Mouse (Mus musculus) myocyte (in vitro differentiated cells): ENCODE data around the gene Eno2. TPM values are rescaled to one million over a fixed set of nuclear protein-coding genes. Genes with fewer than 3 reads are reported as not detected.

Source experiments
- H3K27me3 ChIP-seq: one replicate; pipeline ENCODE4 v1.6.1; 2011; ENCODE audit not compliant: control insufficient read depth, insufficient read depth, insufficient read length
- H3K36me3 ChIP-seq: one replicate; pipeline ENCODE4 v1.6.1; 2011; ENCODE audit not compliant: control insufficient read depth, insufficient read depth
- H3K4me2 ChIP-seq: one replicate; pipeline ENCODE4 v1.6.1; 2011; ENCODE audit warnings: low read depth, control low read depth
- H3K4me3 ChIP-seq: one replicate; pipeline ENCODE4 v1.5.1; 2011; ENCODE audit warnings: mild to moderate bottlenecking, control low read depth, moderate library complexity
- H3K79me2 ChIP-seq: one replicate; pipeline ENCODE4 v1.6.1; 2011; ENCODE audit not compliant: control insufficient read depth, insufficient read depth
- H3ac ChIP-seq: one replicate; pipeline ENCODE4 v1.6.1; 2011; ENCODE audit not compliant: control insufficient read depth, insufficient read length
- CEBPB ChIP-seq: IDR thresholded peaks from 2 replicates; pipeline ENCODE4 v1.6.1; 2011; ENCODE audit warnings: mild to moderate bottlenecking, moderate library complexity; ENCODE audit not compliant: poor library complexity, insufficient read depth, severe bottlenecking
- E2F4 ChIP-seq: IDR thresholded peaks from one replicate; pipeline ENCODE4 v1.6.1; 2011; ENCODE audit warnings: mild to moderate bottlenecking, control low read depth, moderate library complexity; ENCODE audit not compliant: insufficient read depth
- MAX ChIP-seq: IDR thresholded peaks from one replicate; pipeline ENCODE4 v1.6.1; 2011; ENCODE audit warnings: low read depth, mild to moderate bottlenecking, control low read depth
- MYOD1 ChIP-seq, 3 experiments: IDR thresholded peaks; one replicate each; pipeline ENCODE4 v1.6.1; 2011; ENCODE audit warnings: control low read depth in 2 of 3, low read depth in 2 of 3, mild to moderate bottlenecking in 2 of 3, moderate library complexity in 1 of 3; ENCODE audit not compliant: insufficient read length in 2 of 3, control insufficient read depth in 1 of 3
- MYOG ChIP-seq, 3 experiments: IDR thresholded peaks; one replicate each; pipeline ENCODE4 v1.6.1; 2011; ENCODE audit warnings: control low read depth in 2 of 3, low read depth in 2 of 3, mild to moderate bottlenecking in 2 of 3; ENCODE audit not compliant: insufficient read length in 2 of 3, control insufficient read depth in 1 of 3, insufficient read depth in 1 of 3
- POLR2A ChIP-seq: IDR thresholded peaks from one replicate; pipeline ENCODE4 v1.6.1; 2011; ENCODE audit warnings: low read depth, mild to moderate bottlenecking, control low read depth, moderate library complexity; ENCODE audit not compliant: insufficient read length
- POLR2AphosphoS2 ChIP-seq: IDR thresholded peaks from one replicate; pipeline ENCODE4 v1.6.1; 2011; ENCODE audit warnings: low read depth, control low read depth; ENCODE audit not compliant: insufficient read length
- REST ChIP-seq: IDR thresholded peaks from one replicate; pipeline ENCODE4 v1.6.1; 2011; ENCODE audit warnings: mild to moderate bottlenecking, control low read depth, moderate library complexity; ENCODE audit not compliant: insufficient read depth, insufficient read length
- SRF ChIP-seq: IDR thresholded peaks from one replicate; pipeline ENCODE4 v1.6.1; 2011; ENCODE audit warnings: low read depth; ENCODE audit not compliant: control insufficient read depth, insufficient read length
- TCF12 ChIP-seq: IDR thresholded peaks from one replicate; pipeline ENCODE4 v1.6.1; 2011; ENCODE audit warnings: mild to moderate bottlenecking, control low read depth; ENCODE audit not compliant: poor library complexity, insufficient read depth, severe bottlenecking
- TCF3 ChIP-seq: IDR thresholded peaks from one replicate; pipeline ENCODE4 v1.6.1; 2011; ENCODE audit warnings: low read depth, control low read depth; ENCODE audit not compliant: insufficient read length
- USF1 ChIP-seq: IDR thresholded peaks from one replicate; pipeline ENCODE4 v1.6.1; 2011; ENCODE audit warnings: low read depth, mild to moderate bottlenecking, control low read depth, moderate library complexity
- polyA plus RNA-seq: library from polyadenylated mRNA; unstranded; fragments of >200 nt; fragmentation: generic; extraction: Trizol; gene quantifications from one replicate; pipeline ENCODE4 v1.2.1, GENCODE M21; 2012; ENCODE audit warnings: missing spikeins

Gene Eno2
- polyA plus RNA-seq, 1 experiment = 19.5 TPM

DNA sequence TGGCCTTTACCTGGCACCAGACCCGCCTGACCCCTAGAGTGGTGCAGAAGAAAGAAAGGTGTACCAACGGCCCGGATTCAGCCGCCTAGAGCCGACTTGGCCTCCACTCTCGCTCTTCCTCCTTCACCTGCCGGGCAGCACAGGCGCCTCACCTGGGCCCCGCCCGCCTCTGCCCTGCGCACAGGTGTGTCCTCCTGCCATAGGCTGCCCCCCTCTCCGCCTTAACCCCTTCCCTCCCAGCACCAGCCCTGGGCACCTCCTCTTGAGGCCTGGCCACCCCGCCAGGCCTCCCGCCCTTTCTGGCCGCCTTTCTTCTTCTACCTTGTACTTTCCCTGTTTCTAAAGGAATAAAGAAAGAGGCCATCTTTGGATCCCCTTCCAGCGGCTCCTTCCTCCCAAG is 50.8 kb downstream of the Eno2 start:
- no peak for TF ChIP-seq MYOG (IDR thresholded peaks at IDR 0.05; ENCODE audit: control insufficient read depth in 1 of 3, insufficient read depth in 1 of 3, insufficient read length in 2 of 3, low read depth in 2 of 3)
- TF ChIP-seq E2F4 = no peak
- TF ChIP-seq MAX = no peak
- no peak for TF ChIP-seq TCF12
- TF ChIP-seq SRF = no peak
- TF ChIP-seq TCF3 = no peak
- no peak for TF ChIP-seq CEBPB
- TF ChIP-seq POLR2AphosphoS2 = no peak
- TF ChIP-seq POLR2A = no peak
- peaks cover 22% of the 10 kb centered on the region for H3K36me3 ChIP-seq
- H3K27me3 ChIP-seq = no peaks in the 10 kb centered on the region
- peaks cover 9% of the 10 kb centered on the region for H3K79me2 ChIP-seq
- H3K4me2 ChIP-seq = no peak overlapping the region
- no peak overlapping the region for H3ac ChIP-seq
- H3K4me3 ChIP-seq = no peak overlapping the region

DNA sequence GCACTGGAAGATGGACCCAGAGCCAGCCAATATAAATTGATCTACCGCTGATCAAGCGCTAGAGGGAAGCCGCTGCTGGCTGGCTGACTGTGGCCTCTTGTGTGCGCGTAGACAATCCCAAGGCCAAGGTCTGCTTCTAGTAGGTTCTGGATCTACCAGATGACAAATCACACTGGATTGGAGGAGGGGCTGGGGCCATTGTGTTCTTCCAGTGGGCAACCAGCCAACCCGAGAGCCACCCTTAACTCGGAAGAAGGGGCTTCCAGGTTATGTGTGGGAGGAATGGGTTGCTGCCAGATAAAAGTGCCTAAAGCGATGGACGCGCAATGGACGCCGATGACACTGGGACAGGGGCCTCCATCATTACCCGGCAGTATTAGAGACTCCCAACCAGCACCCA is 51.5 kb downstream of the Eno2 start:
- TF ChIP-seq USF1 = no peak
- TF ChIP-seq MYOD1 (IDR thresholded peaks at IDR 0.05; ENCODE audit: control insufficient read depth in 1 of 3, insufficient read length in 2 of 3, low read depth in 2 of 3) = no peak
- no peak for TF ChIP-seq REST
- TF ChIP-seq POLR2A = no peak
- no peak for TF ChIP-seq SRF
- no peak for TF ChIP-seq TCF3
- no peak for TF ChIP-seq E2F4
- no peak for TF ChIP-seq MAX
- no peak for TF ChIP-seq POLR2AphosphoS2
- no peak for TF ChIP-seq MYOG (IDR thresholded peaks at IDR 0.05; ENCODE audit: control insufficient read depth in 1 of 3, insufficient read depth in 1 of 3, insufficient read length in 2 of 3, low read depth in 2 of 3)
- TF ChIP-seq CEBPB = no peak
- no peak for TF ChIP-seq TCF12
- Histone ChIP-seq H3K27me3 (no peaks in the 10 kb centered on the region), H3K79me2 (peaks cover 17% of the 10 kb centered on the region), H3ac (no peak overlapping the region), H3K36me3 (peaks cover 22% of the 10 kb centered on the region), H3K4me2 (no peak overlapping the region), H3K4me3 (no peak overlapping the region)

- TF ChIP-seq TCF12 (no peak), REST (no peak), POLR2AphosphoS2 (no peak), MAX (no peak), MYOD1 (IDR thresholded peaks at IDR 0.05; ENCODE audit: control insufficient read depth in 1 of 3, insufficient read length in 2 of 3, low read depth in 2 of 3) (no peak), MYOG (IDR thresholded peaks at IDR 0.05; ENCODE audit: control insufficient read depth in 1 of 3, insufficient read depth in 1 of 3, insufficient read length in 2 of 3, low read depth in 2 of 3) (no peak), TCF3 (no peak)
- Histone ChIP-seq H3K27me3 (no peaks in the 10 kb centered on the region), H3K79me2 (peaks cover 23% of the 10 kb centered on the region), H3ac (no peak overlapping the region), H3K4me3 (no peak overlapping the region), H3K36me3 (peaks cover 22% of the 10 kb centered on the region), H3K4me2 (no peak overlapping the region)
These were observed 52.5 kb downstream of the Eno2 start for GRCm38 (mm10) chr6:124716864-124717490.

GRCm38 (mm10) chr6:124712918-124713317 is 56.6 kb downstream of the Eno2 start:
- Histone ChIP-seq H3ac (peak overlapping the region; percentile 91), H3K4me3 (peak overlapping the region; percentile 76), H3K36me3 (peaks cover 22% of the 10 kb centered on the region), H3K27me3 (no peaks in the 10 kb centered on the region), H3K79me2 (peaks cover 62% of the 10 kb centered on the region), H3K4me2 (peak overlapping the region; percentile 99)
- TF ChIP-seq CEBPB (no peak), TCF12 (no peak), USF1 (no peak), MYOD1 (IDR thresholded peaks at IDR 0.05; ENCODE audit: control insufficient read depth in 1 of 3, insufficient read length in 2 of 3, low read depth in 2 of 3) (no peak), MYOG (IDR thresholded peaks at IDR 0.05; ENCODE audit: control insufficient read depth in 1 of 3, insufficient read depth in 1 of 3, insufficient read length in 2 of 3, low read depth in 2 of 3) (no peak), SRF (no peak), TCF3 (no peak), E2F4 (no peak), REST (no peak), POLR2A (no peak), MAX (no peak)
